Mouse (Mus musculus) neural tube, embryonic 10.5 days (tissue): ENCODE measurements around the gene Glra1.
"Not testable (repeated sequence)": the region's sequence is repeated elsewhere in the genome, so short reads cannot be mapped to it uniquely, and the experiment has no call there.

ENCODE experiments used
- DNase-seq: peaks from one replicate; pipeline ENCODE4 v3.0.0-alpha.2; 2017; ENCODE audit warnings: low spot score; ENCODE audit errors: extremely low spot score

Glra1 gene

GRCm38 (mm10) chr11:55607808-55608523 is at the start of gene Glra1:
Gene Glra1 (minus strand): TSS chr11:55608198.
- peak; percentile 87 for DNase-seq

- DNase-seq, result peak; percentile 16
Observed at GRCm38 (mm10) chr11:55636961-55637360, 29.0 kb upstream of the Glra1 start.

- DNase-seq, result peak; percentile 61
Observed at GRCm38 (mm10) chr11:55633901-55634300, 25.9 kb upstream of the Glra1 start.

- not testable (repeated sequence) for DNase-seq
Observed at GRCm38 (mm10) chr11:55614631-55615030, 6.6 kb upstream of the Glra1 start.

- peak; percentile 49 for DNase-seq
Observed at GRCm38 (mm10) chr11:55608524-55608920, 524 bp upstream of the Glra1 start.

GRCm38 (mm10) chr11:55607066-55607807 is 761 bp downstream of the Glra1 start:
- peak; percentile 67 for DNase-seq

GRCm38 (mm10) chr11:55601447-55602065 is 6.4 kb downstream of the Glra1 start:
- no peak for DNase-seq

GRCm38 (mm10) chr11:55595726-55596125 is 12.3 kb downstream of the Glra1 start:
- no peak for DNase-seq

GRCm38 (mm10) chr11:55594411-55594810 is 13.6 kb downstream of the Glra1 start:
- DNase-seq, result no peak

GRCm38 (mm10) chr11:55591194-55591593 is 16.8 kb downstream of the Glra1 start:
- no peak for DNase-seq

- DNase-seq, result no peak
Observed at GRCm38 (mm10) chr11:55589376-55590167, 18.4 kb downstream of the Glra1 start.

GRCm38 (mm10) chr11:55574397-55574796 is 33.6 kb downstream of the Glra1 start:
- no peak for DNase-seq

GRCm38 (mm10) chr11:55571144-55571543 is 36.9 kb downstream of the Glra1 start:
- peak; percentile 58 for DNase-seq

- no peak for DNase-seq
Observed at GRCm38 (mm10) chr11:55566309-55567099, 41.5 kb downstream of the Glra1 start.

GRCm38 (mm10) chr11:55545690-55546089 is 62.3 kb downstream of the Glra1 start:
- no peak for DNase-seq

GRCm38 (mm10) chr11:55542671-55543070 is 65.3 kb downstream of the Glra1 start:
- no peak for DNase-seq

GRCm38 (mm10) chr11:55542128-55542527 is 65.9 kb downstream of the Glra1 start:
- no peak for DNase-seq

GRCm38 (mm10) chr11:55534766-55535165 is 73.2 kb downstream of the Glra1 start:
- DNase-seq, result no peak

- no peak for DNase-seq
Observed at GRCm38 (mm10) chr11:55533378-55533777, 74.6 kb downstream of the Glra1 start.

- no peak for DNase-seq
Observed at GRCm38 (mm10) chr11:55530741-55531140, 77.3 kb downstream of the Glra1 start.
